Mouse (Mus musculus) telencephalon, adult 2 months (tissue): Measurements from ENCODE around the gene Pgap3.
A peak's percentile ranks its signal among the peaks of the same experiment; 100 is the strongest.

Experiments
- DNase-seq: peaks from one replicate; pipeline ENCODE4 v3.0.0-alpha.2; 2011; ENCODE audit warnings: low read depth, low spot score

The Pgap3 gene

DNA sequence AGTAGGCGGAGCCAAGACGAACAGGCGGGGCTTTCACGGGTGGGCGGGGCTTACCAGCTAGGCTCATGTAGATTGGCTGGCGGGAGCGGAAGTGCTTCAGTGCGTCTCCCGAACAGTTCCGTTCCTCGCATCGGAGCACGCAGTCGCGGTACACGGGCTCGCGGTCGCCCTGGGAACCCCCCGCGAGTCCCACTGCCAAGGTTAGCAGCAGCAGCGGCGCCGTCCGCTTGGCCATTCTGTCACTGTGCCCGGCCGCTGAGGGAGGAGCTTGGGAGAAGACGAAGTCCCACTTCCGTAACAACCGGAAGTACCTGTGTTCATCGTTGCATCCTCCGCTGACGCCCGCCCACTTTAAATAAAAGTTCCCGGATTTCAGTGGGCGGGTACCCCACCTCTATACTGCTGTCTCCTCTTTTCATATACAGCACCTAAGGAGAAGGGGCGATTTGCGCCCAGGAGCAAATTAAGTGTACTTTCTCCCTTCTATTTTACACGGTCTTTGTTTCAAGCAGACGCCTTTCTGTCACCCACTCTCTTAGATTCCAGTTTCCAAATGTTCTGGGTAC, at the start of gene Pgap3:
Pgap3 (minus strand) TSS at position 330 of the 566 bp plus-strand sequence.
- peak; percentile 91 for DNase-seq

DNA sequence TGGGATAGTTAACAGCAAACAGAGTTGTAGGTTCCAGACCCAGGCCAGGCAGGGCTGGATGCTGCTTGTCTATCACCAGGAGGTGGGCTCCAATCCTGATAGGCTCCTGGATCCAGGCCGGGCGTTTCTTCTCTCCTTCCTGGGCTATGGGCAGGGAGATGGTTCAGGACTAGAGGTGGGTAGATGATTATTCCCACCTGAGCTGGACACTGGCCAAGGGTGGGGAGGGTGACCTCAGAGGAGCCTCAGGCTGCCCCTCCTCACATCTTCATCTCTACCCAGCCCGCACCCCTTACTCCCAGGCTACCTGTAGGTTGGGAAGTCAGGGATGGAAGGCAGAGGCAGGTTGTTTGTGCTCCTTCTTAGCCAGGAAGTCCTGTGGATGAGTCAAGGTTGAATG, 49.1 kb upstream of the Pgap3 start:
- no peak for DNase-seq

GRCm38 (mm10) chr11:98448191-98448790, 48.0 kb upstream of the Pgap3 start:
- DNase-seq: no peak

- no peak for DNase-seq
Observed at GRCm38 (mm10) chr11:98447475-98447834, 47.2 kb upstream of the Pgap3 start.

GRCm38 (mm10) chr11:98446562-98447474, 46.5 kb upstream of the Pgap3 start:
- DNase-seq: no peak

DNA sequence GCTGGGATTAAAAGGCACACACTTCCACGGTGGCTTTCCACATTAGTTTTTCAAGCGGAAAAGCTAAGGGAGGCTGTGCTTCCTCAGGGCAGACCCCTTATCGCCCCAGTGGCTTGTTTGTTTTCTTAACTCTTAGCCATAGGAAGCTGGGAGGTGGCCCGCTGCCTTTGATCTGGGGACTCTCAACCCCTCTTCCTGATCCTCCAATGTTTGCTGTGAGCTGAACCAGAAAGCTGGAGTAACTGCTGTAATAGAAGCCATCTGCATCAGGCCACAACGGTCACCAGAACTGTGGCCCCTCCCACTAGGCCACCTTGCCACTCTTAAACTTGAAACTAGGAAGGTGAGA, 45.9 kb upstream of the Pgap3 start, which contains the start of gene Grb7:
Grb7 (plus strand) TSS at position 182 of the 349 bp plus-strand sequence.
- DNase-seq: no peak

- no peak for DNase-seq
Observed at GRCm38 (mm10) chr11:98445679-98446078, 45.4 kb upstream of the Pgap3 start.

- DNase-seq: no peak
Observed at GRCm38 (mm10) chr11:98445238-98445637, 44.9 kb upstream of the Pgap3 start.

GRCm38 (mm10) chr11:98443688-98444087, 43.4 kb upstream of the Pgap3 start:
- no peak for DNase-seq

DNA sequence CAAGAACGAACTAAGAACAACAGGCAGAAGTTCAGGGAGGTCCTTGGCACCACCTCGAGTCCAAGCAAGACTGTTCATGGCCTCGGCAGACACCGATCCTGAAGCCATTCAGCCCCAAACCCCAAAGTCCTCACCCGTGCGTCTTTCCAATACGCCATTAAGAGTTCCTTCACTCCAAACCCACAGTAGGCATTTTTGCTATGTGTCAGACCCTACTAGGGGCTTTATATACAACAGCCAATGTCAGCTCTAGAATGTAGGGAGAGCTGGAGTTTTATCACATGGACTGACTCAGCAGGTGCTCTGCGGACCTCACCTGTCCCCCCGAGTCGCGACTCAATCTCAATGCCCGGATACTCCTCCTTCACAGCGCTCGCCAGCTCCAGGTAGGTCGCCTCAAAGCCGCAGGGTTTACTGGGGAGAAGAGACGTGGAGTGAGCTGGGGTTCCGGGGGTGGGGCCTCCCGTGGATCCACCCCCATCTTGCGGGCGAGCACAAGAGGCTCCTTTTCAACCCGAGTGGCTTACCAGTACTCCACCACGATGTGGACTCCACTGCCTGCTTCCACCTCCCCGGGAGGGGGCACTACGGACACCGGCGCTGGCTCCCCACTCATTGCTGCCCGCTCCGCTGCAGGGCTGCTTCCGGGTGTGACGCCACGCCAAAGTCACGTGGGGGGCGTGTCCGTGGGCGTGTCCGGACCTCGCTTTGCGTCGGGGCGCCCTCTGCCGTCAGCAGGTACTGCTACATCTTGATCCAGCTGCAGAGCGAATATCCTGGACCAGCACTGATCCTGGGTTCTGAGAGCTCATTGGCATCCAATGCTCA, 38.3 kb upstream of the Pgap3 start, which contains the start of gene Mien1:
Mien1 (minus strand) TSS at position 661 of the 828 bp plus-strand sequence.
- DNase-seq: peak; percentile 85

DNA sequence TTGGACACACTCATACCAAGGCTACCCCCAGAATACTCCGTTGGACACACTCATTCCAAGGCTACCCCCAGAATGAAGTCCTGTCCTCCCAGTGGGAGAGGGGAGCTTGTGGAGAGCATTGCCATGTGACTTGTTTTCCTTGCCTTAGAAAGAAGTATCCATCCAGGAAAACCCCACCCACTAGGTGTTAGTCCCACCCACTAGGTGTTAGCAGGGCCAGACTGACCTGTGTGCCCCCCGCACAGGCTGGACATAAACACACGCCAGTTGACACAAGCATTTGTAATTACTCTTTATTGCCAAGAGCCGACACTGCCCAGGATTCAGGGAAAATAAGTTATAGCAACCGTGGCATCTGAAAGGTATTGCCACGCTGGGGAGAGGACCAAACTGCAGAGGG, 37.2 kb upstream of the Pgap3 start:
- no peak for DNase-seq

DNA sequence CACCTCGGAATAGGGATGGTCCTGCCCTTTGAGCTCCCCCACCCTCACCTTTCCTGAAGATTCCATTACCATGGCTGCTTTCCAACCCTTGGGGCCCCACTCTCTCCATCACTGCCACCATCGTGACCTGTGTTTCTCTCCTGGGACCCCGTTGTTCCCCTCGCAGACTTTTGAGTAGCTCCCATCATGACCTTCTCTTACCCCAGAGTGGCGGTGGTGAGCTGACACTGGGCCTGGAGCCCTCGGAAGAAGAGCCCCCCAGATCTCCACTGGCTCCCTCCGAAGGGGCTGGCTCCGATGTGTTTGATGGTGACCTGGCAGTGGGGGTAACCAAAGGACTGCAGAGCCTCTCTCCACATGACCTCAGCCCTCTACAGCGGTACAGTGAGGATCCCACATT, 35.4 kb upstream of the Pgap3 start:
- DNase-seq: no peak

DNA sequence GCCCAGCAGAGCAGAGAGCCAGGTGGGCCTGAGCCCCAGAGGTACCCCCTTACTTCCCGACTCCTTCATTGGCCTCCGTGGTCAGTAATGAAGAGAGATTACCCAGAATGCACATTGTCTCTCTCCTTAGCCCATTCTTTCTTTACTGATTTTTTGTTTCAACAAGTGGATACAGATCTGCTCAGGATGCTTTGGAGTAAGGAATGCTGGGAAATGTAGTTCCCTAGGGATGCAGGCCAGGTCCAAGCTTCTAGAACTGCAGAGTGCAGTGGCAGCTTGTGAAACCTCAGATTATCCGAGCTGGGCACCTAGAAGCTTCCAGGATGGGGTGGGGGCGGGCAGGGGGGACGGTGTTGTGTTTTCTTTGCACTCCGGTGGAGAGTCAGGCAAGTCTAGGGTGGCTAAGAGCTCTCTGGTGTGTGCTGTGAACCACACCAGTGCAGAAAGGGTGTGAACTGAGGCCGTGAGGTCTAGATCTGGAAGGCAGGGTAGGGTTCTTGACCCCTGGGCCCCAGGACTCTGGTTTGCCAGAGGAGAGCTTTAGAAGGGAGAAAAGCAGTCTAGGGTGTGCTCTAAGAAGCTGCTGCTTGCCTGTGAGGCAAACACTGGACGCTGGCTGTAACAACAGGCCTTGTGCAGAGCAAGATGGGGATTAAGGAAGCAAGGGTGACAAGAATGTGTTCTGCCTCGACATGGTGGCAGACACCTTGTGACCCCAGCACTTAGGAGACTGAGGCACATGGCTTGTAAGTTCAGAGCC, 31.6 kb upstream of the Pgap3 start:
- DNase-seq: no peak

GRCm38 (mm10) chr11:98428436-98428835, 28.1 kb upstream of the Pgap3 start:
- no peak for DNase-seq

GRCm38 (mm10) chr11:98426592-98426991, 26.3 kb upstream of the Pgap3 start:
- no peak for DNase-seq

DNA sequence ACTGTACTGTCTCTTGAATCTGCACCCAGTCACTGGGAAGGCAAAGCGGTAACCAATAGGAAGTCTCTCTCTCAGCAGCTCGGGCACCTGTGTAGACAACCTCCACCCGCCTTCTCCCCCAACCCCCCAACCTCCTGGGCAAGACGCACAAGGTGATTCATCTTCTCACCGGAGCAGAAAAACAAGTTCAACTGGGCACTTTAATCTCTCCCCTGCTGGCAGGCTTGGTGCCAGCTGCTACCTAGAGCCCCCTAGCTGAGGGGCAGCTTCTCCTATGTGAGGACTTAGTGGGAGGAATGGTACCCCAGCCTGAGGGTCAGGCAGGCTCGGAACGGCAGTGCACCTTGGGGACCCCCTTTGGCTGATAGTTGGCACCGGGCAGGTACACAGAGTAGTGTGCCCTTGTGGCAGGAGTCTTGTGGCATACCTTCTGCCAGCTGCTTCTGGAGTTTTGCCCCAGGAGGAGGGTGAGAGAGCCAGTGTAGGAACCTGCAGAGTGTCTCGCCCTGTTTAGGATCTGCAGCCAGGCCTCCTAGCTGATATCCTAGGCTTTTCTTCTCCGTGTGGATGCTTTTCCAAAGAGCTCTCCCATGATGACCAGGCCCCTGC, 18.8 kb upstream of the Pgap3 start:
- DNase-seq: no peak

DNA sequence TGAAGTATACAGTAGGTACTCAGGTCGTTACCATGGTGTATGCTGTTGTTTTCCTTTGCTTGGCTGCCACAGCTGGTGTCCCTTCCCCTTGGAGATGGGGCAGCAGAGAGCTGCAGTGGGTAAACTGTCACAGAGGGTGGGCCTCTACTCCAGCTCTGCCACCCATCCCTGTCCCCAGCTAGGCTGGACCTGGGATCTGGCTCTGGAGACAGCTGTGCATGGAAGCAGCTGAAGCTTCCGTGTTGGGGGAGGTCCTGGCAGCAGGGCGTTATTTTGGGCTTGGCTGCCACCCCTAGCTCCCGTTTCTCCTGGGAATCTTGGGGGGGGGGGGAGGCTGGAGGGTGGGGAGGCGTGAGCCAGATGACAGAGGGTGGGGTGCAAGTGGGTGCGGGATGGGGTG, 18.0 kb upstream of the Pgap3 start:
- DNase-seq: no peak

DNA sequence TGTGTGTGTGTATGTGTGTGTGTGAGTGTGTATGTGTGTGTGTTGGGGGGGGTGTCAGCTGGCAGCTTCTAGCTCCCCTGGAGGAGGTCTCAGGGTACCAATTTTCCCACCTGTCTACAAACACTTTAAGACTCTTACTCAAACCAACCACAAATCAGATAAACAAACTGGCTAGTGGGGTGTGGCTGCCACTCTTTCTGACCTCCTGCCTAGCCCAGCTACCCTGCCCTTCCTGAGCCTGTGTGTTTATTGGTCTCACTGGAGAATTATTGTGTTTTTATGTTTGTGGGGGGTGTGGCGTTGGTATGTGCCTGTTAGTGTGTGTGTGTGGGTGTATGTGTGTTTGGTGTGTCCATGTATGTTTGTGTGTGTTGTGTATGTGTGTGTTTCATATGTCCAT, 16.8 kb upstream of the Pgap3 start:
- no peak for DNase-seq

- DNase-seq: no peak
Observed at GRCm38 (mm10) chr11:98414162-98414561, 13.9 kb upstream of the Pgap3 start.

GRCm38 (mm10) chr11:98413731-98414130, 13.4 kb upstream of the Pgap3 start:
- DNase-seq: no peak
